Mouse (Mus musculus) hematopoietic stem cell, adult 5-6 weeks (primary cell): ENCODE data around the gene Ifih1. TPM values are rescaled to one million over a fixed set of nuclear protein-coding genes. Genes with fewer than 3 reads are reported as not detected.
A peak's percentile ranks its signal among the peaks of the same experiment; 100 is the strongest.

Experiments used
- ATAC-seq, 2 experiments: fragments of 125-278 bp in 1 of 2; replicated peaks in 1 of 2; 2 replicates each; pipeline ENCODE4 v1.8.0; 2016 to 2017; ENCODE audit warnings: inconsistent platforms in 2 of 2, mild to moderate bottlenecking in 2 of 2, moderate number of reproducible peaks in 2 of 2, low read depth in 1 of 2, moderate TSS enrichment in 1 of 2; ENCODE audit not compliant: low FRiP score in 2 of 2, poor library complexity in 2 of 2, severe bottlenecking in 2 of 2, insufficient read depth in 1 of 2, low TSS enrichment in 1 of 2
- total RNA-seq: library from RNA; stranded (forward); fragments of 172-1452, 232-1000 nt; gene quantifications from 2 replicates; pipeline ENCODE4 v1.2.3, GENCODE M21; 2017

Ifih1 gene
- total RNA-seq, 1 experiment from 2014 or later: 42.6 TPM

- peak; percentile 17 to 36; a peak in 2 of 4 replicates for ATAC-seq
Observed at GRCm38 (mm10) chr2:62585769-62586168, 60.3 kb downstream of the Ifih1 start.

- ATAC-seq: peak; percentile 98
Observed at GRCm38 (mm10) chr2:62574962-62575361, 71.1 kb downstream of the Ifih1 start.

GRCm38 (mm10) chr2:62574250-62574649 is 71.8 kb downstream of the Ifih1 start:
- ATAC-seq: no peak

- 0 out of 4 replicates have a peak, but pooled peaks of 1 of the 2 experiments have one; percentile 1 for ATAC-seq
Observed at GRCm38 (mm10) chr2:62573753-62574159, 72.3 kb downstream of the Ifih1 start, which contains the start of gene Fap. Gene Fap (minus strand): TSS chr2:62574075.

- 0 out of 4 replicates have a peak, but pooled peaks of 1 of the 2 experiments have one; percentile 16 for ATAC-seq
Observed at GRCm38 (mm10) chr2:62573099-62573752, 72.8 kb downstream of the Ifih1 start.

- peak; percentile 76 to 96 for ATAC-seq
Observed at GRCm38 (mm10) chr2:62564687-62565086, 81.4 kb downstream of the Ifih1 start.

GRCm38 (mm10) chr2:62562661-62563485 is 83.2 kb downstream of the Ifih1 start:
- no peak for ATAC-seq

- no peak for ATAC-seq
Observed at GRCm38 (mm10) chr2:62557417-62557816, 88.6 kb downstream of the Ifih1 start.

GRCm38 (mm10) chr2:62556349-62556748 is 89.7 kb downstream of the Ifih1 start:
- ATAC-seq: no peak

GRCm38 (mm10) chr2:62549659-62550058 is 96.4 kb downstream of the Ifih1 start:
- peak; percentile 45 to 56; a peak in 2 of 4 replicates for ATAC-seq

- ATAC-seq: no peak
Observed at GRCm38 (mm10) chr2:62549131-62549530, 96.9 kb downstream of the Ifih1 start.

- ATAC-seq: no peak
Observed at GRCm38 (mm10) chr2:62548104-62548503, 98.0 kb downstream of the Ifih1 start.

Other genes with a start within 250 kb of the Ifih1 start
- gene Dpp4, start 234.0 kb downstream of the Ifih1 start, total RNA-seq: 31.4 and 39.2 TPM in 2 replicates
- not detected in 2 replicates for gene Gcg, start 162.6 kb downstream of the Ifih1 start, total RNA-seq
- gene Fap, start 72.2 kb downstream of the Ifih1 start, total RNA-seq: 2.2 and 13.9 TPM in 2 replicates
- 7.3 and 22.6 TPM in 2 replicates for gene Gca, start 18.0 kb upstream of the Ifih1 start, total RNA-seq